Mouse (Mus musculus) cerebellum, postnatal 4 days (tissue): ENCODE results near the gene Isg20l2.

Experiments
- DNase-seq, 2 experiments: peaks; one replicate each; pipeline ENCODE4 v3.0.0; 2022; ENCODE audit warnings: low spot score in 2 of 2, mixed read lengths in 1 of 2

Gene Isg20l2

DNA sequence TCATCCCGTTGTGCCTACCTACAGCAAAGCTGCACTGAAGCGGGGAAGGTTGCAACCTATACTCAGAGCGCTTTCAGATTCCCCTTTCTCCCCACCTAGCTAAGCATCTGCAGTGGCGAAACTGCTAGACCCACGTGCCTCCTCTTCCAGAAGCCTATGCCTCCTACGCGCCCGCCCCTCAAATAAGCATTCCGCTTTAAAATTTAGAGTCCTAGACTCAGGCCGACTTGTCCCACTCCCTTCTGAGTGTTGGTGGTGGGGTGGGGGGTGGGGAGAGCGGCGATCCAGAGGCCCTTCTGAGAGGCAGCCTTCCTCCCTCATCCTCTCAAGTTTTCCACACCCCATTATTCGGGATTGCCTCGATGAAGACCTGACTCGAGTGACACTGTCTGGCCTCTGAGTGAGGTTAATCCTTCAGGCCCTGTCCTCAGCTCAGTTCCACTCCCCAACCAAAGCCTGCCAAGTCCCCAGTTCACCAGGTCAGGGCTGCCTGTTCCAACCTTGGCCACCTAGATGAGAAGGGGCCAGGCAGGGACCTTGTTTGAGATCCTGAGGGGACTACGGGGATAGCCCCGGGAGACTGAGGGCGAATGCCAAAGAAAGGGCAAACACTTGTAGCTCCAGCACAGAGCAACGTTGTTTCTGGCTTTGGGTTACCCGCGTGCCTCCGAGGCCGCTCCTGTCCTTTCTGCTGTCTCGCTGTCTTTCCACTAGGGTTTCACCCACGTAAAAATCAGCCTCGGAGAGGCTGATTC is 17.1 kb downstream of the Isg20l2 start:
- DNase-seq, result no peak

GRCm38 (mm10) chr3:87947811-87948199 is 17.7 kb downstream of the Isg20l2 start:
- DNase-seq, result no peak

- DNase-seq, result no peak
These were observed 18.5 kb downstream of the Isg20l2 start, which contains the start of gene Crabp2 for GRCm38 (mm10) chr3:87948378-87949265. Gene Crabp2 (plus strand): TSS chr3:87948666.

DNA sequence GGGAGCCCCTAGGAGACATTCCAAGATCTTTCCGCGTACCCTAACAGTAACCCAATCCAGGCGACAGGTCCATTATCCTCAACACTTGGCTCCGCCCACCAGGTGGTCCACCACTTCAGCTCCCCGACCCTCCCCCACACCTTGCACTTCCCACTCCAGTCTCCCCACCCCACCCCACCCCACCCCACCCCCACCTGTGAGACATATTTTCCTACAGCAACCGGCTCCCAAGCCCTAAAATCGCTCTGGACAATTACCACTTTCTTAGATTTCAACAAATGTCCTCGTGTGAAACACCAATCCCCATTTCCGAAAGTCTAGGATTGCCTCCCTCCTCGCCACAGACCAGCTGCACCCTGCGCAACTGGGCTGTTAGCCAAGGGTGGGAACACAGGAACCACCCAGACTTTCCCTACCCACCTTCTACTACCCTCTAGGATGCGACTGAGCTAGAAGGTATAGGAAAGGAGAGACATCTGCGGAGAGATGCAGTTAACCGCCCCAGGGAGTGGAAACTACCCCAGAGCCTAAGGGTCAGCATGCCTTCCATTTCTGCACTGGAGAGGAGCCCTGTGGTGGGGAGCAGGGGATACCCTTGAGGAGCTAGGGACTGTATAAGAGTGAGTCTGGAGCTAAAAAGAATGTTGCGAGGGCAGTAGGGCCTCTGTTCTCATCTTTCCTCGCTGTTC is 19.3 kb downstream of the Isg20l2 start:
- DNase-seq, result no peak

DNA sequence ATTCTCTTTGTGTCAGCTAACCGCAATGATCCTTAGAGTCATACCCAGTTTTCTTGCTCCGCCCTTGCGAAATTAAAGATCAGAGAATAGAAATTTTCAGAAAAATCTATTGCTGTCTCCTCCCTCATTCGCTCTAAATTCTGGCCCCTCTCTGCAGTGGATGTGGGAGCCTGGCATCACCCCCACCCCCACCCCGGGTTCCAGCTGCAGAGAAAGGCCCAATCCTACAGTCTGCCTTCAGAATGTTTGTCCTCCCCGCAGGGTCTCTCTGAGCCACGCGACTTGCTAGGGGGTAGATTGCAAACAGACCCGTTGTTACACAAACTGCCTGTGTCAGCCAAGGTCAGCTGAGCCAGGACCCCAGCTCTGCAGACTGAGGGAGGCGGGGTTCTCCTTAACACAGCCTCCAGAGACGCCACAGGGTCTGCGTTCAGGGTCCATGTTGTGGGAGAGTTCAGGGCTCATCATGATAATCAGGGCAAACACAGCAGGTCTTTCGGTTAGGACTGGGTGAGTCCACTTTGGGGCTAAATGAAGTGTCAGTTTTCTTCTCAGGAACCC is 19.9 kb downstream of the Isg20l2 start:
- DNase-seq, result no peak

GRCm38 (mm10) chr3:87951946-87952345 is 21.8 kb downstream of the Isg20l2 start:
- DNase-seq, result no peak

- no peak for DNase-seq
These were observed 22.3 kb downstream of the Isg20l2 start for GRCm38 (mm10) chr3:87952440-87952839.

DNA sequence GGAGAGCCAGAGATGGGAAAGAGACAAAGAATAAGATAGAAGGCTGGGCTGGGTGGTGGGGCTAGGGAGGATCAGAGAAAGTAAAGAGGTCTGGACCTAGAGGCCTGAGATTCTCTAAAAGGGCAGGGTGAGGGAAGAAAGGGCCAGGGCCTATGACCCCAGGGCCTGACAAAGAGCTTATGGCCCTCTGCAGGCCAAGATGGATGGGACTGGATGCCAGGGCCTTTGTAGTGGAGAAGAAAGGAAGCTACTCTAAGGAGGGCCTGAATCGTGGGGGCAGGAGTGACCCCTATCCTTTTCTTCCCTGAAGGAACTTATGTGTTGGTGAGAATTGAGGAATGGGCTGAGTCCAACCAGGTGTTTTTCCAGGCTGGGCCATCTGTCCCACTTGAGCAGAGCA is 27.9 kb downstream of the Isg20l2 start:
- DNase-seq, result no peak

DNA sequence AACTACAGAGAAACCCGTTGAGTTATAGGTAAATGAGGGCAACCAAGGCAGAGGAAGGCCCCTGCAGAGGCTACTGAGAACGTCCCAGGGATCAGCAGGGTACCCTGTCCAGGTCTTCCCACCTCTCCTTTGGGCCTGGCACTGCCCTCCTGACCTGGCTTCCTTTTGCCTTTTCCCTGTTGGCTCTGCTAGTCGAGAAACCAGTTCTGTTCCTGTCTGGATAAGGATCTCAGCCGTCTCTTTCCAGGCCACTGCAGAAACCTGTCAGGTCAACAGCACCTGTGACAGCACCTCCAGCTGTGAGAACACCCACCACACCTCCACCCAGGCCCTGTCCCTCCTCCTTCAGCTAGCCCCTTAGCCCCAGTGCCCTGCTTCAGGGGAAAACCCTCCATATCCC is 28.4 kb downstream of the Isg20l2 start:
- DNase-seq, result no peak

DNA sequence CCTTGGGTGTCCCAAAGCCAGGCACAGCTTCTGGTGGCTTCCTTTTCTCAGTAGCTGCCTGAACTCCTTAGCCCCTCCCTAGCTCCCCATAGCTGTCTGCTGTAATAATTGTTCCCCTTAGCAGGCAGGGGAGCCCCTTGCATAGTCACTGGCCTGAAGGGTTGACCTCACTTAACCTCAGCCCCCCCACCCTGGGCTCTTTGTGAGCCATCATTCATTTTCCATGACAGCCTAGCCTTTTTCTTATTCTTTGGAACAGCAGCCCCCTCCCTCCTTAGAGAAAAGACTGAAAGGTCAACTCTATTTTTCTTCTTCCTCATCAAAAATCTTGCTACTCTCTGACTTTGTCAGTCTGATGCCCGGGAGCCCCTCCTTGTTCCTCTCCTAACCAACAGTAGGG is 28.9 kb downstream of the Isg20l2 start:
- no peak for DNase-seq

DNA sequence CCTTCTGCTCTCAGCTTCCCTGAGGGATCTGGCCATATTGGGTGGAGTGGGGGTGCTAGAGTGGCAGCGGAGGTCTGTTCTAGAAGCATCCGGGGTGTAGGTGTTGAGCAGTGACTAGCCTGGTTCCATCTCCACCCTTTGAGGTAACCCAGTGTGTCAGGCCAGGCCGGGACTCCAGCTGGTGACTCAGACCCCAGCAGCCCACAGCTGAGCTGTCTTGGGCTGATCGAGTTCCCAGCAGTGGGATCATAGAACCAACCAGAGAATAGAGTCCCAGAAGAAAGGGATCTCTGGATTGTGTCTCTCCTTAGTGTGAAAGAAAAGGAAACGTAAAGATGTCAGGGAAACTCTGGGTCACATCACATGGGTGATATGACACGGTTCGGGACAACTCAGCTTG is 29.3 kb downstream of the Isg20l2 start:
- no peak for DNase-seq

DNA sequence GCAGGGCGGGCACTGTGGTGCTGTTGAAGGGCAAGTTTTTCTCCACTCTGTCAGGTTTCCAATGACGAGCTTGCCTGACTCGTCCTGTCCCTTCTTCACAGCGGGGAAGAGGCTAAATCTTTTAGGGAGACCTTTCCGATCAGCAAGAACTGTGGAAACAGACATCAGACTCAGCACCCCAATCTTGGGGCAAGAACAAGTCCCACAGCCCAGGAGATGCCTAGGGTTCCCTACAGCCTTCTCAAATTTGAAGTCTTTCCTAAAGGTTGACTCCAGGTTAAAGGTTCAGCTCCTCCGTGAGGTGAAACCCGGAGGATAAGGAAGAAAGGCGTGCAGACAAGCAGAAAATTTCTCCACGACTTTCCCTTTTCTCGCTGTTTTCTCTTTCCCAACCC is 30.1 kb downstream of the Isg20l2 start:
- no peak for DNase-seq

DNA sequence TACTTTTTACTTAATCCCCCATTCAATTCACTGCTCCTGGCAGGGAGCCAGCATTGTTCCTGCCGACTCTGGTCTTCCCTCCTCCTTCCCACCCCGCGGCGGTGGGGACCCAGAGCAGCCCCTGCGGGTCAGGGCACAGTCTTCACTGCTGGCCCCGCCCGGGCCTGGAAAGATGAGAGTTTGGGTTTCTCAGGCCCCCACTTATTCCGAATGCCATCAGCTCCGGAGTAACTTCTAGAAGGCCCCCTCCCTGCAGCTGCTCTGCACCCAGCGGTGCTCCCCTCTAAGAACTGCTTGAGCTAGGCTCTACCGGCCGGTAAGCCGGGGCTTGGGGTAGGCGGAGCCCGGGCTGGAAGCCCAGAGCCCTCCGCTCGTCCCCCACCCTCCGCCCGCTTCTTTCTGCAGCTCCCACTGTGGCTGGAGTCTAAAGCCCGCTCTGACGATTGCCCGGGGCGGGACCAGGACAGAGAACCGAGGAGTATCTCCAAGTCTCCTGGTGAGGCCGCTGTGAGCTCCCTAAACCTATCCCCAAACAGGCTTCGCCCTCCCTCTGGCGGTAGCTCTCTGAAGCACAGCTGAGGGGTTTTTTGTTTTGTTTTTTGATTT is 30.6 kb downstream of the Isg20l2 start:
- DNase-seq, result peak; percentile 63 to 86

DNA sequence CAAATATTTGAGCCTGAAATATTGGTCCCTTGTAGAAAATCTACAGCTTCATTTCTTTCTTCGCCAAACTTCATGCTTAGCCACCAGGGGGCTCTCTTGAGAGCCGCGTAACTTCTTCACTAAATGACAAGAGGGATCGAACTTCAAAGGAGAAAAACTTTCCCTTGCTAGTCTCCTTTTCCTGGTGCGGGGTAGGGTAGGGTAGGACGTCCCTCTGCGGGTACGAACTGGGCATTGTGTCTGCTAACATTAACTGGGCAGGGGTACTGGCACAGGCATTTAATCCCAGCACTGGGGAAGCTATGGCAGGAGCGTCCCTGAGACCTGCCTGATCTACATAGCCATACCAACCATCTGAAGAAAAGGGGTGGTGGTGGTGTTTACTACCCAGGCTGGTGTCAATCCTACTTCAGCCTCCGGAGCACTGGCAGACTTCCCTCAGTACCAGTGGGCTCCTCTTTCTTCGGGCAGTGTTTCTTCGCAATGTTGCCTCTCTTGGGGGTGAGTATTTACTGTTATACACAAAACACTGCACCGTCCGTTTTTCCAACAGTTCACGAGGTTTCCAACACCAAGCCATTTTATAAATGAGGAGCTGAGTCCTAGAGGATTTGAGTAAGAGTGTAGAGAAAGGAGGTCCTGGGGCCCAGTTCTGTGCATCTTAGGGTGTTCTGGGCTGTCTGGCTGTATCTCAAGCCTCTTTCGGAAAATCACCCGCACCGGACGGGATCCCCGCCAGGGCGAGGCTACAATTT is 40.2 kb downstream of the Isg20l2 start:
- peak in 1 of 2 experiments; percentile 50 for DNase-seq

GRCm38 (mm10) chr3:87970939-87971488 is 40.9 kb downstream of the Isg20l2 start, which contains the start of gene Nes:
Gene Nes (plus strand): TSS chr3:87971078.
- DNase-seq, result peak in 1 of 2 experiments; percentile 53

- DNase-seq, result no peak
These were observed 41.5 kb downstream of the Isg20l2 start for GRCm38 (mm10) chr3:87971489-87972202.

DNA sequence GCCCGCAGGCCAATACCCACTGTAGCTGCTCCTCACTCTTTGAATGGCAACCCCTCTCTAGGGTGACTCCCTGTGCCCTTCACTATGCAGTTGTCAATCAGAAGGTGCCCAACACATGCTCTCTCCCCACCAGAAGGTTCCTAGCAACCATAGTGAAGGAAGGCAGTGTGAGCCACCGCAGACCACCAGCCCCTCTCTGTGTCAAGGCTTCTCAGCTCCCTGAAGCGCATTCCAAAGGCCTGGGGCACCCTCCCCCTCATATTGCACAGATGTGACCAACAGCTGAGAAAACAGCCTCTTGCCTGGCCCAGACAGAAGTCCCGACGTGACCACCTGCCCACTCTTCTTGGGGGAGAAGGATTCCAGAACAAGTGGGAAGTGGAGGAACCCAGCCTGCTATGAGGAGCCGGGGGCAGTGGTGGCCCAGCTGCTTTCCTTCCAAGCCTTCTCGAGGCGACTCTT is 42.1 kb downstream of the Isg20l2 start:
- DNase-seq, result no peak

- DNase-seq, result no peak
These were observed 42.7 kb downstream of the Isg20l2 start for GRCm38 (mm10) chr3:87972776-87973175.

DNA sequence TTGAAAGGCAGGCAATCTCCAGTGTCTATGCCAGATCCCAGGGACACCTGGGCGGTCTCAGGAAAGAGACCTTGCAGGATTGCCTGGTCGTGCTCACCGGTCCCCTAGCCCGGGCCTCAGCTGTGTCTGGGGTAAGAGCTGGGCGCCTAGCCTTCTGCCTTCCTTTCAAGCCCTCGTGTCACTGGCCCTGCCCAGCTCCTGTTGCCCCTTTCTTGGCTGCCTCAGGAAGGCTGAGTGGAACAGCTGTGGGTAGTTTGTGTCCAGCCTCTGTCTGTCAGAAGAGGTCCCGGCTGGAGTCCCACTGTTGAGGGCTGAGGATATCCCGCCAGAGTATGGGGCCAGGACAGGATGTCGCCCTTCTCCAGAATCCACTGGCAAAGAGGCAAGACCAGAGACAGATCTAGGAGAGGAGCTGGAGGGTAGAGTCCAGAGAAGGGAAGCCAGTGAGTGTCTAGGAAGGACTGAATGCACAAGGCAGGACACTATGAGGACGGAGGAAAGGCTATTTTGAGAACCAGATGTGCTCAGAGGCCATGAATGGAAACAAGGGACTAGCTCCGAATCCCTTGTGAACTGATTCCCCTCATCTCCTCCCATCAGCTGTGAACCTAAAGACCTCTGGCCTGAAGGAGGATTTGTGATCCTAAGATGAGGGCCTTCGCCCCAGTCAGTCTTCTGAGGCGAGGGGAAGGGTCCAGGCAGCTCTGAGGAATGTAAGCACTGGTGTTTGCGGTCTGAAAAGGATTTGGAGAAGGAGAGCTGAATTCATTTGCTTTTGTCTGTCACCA is 43.7 kb downstream of the Isg20l2 start:
- DNase-seq, result no peak
